Mouse (Mus musculus) hindbrain, embryonic 15.5 days (tissue): ENCODE measurements around the gene Maml1. TPM values are rescaled to one million over a fixed set of nuclear protein-coding genes. Genes with fewer than 3 reads are reported as not detected.

Experiments used
- ATAC-seq: fragments of 200-750 bp; cut with Nextera tagmentation; 2 replicates; pipeline ENCODE4 v1.8.0; 2017; ENCODE audit warnings: low read depth, moderate number of reproducible peaks, moderate TSS enrichment; ENCODE audit not compliant: low FRiP score
- H3K27ac ChIP-seq: fragments of 300-500 bp; sonication (generic); replicated peaks from 2 replicates; pipeline ENCODE4 v1.5.1; 2015; ENCODE audit warnings: mild to moderate bottlenecking, inconsistent platforms
- H3K27me3 ChIP-seq: fragments of 300-500 bp; sonication (generic); 2 replicates; pipeline ENCODE4 v1.6.1; 2015; ENCODE audit warnings: control low read depth, inconsistent platforms
- H3K36me3 ChIP-seq: fragments of 300-500 bp; sonication (generic); 2 replicates; pipeline ENCODE4 v1.6.1; 2015; ENCODE audit warnings: control low read depth, inconsistent platforms
- H3K4me1 ChIP-seq: fragments of 300-500 bp; sonication (generic); replicated peaks from 2 replicates; pipeline ENCODE4 v1.6.1; 2015; ENCODE audit warnings: control low read depth, inconsistent platforms
- H3K4me2 ChIP-seq: fragments of 300-500 bp; sonication (generic); 2 replicates; pipeline ENCODE4 v1.6.1; 2015; ENCODE audit warnings: moderate library complexity, mild to moderate bottlenecking, inconsistent platforms
- H3K4me3 ChIP-seq: fragments of 300-500 bp; sonication (generic); 2 replicates; pipeline ENCODE4 v1.5.1; 2015; ENCODE audit warnings: mild to moderate bottlenecking, inconsistent platforms
- H3K9ac ChIP-seq: fragments of 300-500 bp; sonication (generic); 2 replicates; pipeline ENCODE4 v1.6.1; 2015; ENCODE audit warnings: inconsistent platforms
- H3K9me3 ChIP-seq: fragments of 300-500 bp; sonication (generic); 2 replicates; pipeline ENCODE4 v1.6.1; 2016; ENCODE audit warnings: control low read depth, inconsistent platforms
- WGBS: fragments of 180-500 bp; shearing (Covaris S2); methylation state at CpG from one replicate; pipeline ENCODE4 v1.1.7; 2015; 5-methylcytosine and 5-hydroxymethylcytosine counted together
- polyA plus RNA-seq: library from polyadenylated mRNA; unstranded; fragments of >200 nt; fragmentation: Nextera tagmentation; extraction: Ambion mirVana; gene quantifications from 2 replicates; pipeline ENCODE4 v1.2.1, GENCODE M21; 2015

Gene Maml1
- polyA plus RNA-seq, 1 experiment from 2014 or later, result 3.2 TPM

DNA sequence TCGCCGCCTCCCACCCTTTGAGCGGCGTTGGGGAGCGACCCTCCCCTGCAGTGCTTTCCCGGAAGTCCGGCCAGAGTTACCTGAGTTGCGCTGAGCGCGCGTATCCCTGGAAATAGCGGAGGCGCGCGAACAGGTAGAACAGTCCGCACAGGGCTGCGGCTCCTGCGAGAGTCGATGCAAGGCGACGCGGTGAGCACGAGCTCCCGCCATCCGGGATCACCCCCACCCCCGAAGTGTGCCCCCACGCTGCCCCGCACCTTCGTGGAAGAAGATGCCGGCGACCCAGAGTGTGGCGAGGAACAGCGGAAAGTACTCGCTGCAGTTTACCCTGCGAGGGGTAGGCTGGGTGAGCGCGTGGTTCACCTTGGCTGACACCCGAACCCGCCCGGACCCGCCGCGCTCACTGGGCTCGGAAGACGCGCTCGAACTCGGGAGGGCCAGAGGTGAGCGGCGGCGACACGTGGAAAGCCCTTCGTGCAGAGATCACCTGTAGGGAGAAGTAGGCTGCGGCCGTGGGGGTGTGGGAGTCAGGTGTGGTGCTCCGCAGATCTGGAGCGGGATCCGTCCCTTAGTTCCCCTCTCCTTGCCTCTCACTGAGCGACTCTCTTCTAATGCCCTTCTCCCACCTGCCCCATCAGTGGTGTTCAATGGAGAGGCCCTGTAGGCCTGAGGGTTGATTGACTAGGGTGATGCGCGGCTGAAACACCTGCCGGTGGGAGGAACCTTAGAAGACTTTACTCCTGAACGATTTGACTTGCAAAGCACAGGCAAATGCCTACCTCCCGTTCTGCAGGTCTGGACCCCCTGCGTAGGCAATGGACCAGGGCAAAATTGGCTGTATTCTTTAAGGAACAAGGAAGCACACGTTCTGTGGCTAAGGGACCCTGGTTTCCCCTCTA lies 54.9 kb downstream of the Maml1 start:
- Histone ChIP-seq H3K9ac (peak overlapping the region; percentile 48), H3K4me3 (peak overlapping the region; percentile 61), H3K27me3 (no peaks in the 10 kb centered on the region), H3K4me1 (peaks cover 19% of the 10 kb centered on the region), H3K9me3 (no peaks in the 10 kb centered on the region), H3K4me2 (peak overlapping the region; percentile 96), H3K36me3 (peaks cover 32% of the 10 kb centered on the region), H3K27ac (no peak overlapping the region)
- peak; percentile 45 for ATAC-seq
- WGBS, result 2% methylated on average over 66 of the region's 66 CpGs

DNA sequence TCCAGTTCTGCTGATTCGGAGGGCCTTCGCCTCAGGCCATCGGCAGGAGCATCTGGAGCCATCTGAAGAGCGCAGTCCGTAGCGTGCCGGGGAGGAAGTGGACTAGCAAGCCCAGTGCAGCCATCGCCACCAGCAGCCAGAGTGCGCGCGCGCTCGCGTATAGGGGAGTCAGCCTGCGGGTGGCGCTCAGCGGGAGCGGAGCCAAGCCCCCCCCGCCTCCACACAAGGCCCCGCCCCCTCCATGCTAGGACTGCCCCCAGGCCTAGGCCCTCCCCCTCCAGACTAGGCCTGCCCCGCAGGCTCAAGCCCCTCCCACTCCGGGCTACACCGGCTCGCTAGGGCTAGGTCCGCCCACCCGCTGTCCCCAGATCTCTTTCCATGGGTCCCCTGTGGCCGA lies 55.6 kb downstream of the Maml1 start:
- peaks cover 38% of the 10 kb centered on the region for H3K36me3 ChIP-seq
- no peaks in the 10 kb centered on the region for H3K27me3 ChIP-seq
- no peaks in the 10 kb centered on the region for H3K9me3 ChIP-seq
- peak overlapping the region; percentile 32; the same call in 1 of the 2 replicates for H3K27ac ChIP-seq
- peak overlapping the region; percentile 96 for H3K4me2 ChIP-seq
- peak; percentile 89 for ATAC-seq
- peaks cover 19% of the 10 kb centered on the region for H3K4me1 ChIP-seq
- peak overlapping the region; percentile 61 for H3K4me3 ChIP-seq
- peak overlapping the region; percentile 48 for H3K9ac ChIP-seq
- WGBS, result under 1% methylated on average over 26 of the region's 27 CpGs

DNA sequence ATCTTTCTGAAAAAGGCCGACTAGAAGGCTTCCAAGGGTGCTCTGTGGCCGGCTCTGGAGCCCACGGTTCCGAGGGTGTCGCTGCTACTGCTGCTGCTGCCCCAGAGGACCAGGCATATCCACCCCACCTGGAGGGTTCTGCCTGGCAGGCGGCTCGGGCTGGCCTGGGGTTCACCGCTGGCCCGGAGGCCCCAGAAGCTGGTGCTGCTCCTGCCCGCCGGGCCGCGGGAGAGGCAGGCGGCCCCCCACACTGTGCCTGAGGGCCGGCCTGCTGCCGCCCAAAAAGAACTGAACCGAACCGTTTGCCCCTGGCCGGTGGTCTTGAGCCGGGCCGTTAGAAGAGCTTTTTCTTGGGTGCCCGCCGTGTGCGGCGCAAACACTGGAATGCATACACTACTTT lies 57.5 kb downstream of the Maml1 start:
- H3K4me2 ChIP-seq, result no peak overlapping the region
- H3K9me3 ChIP-seq, result no peaks in the 10 kb centered on the region
- no peak overlapping the region for H3K27ac ChIP-seq
- no peaks in the 10 kb centered on the region for H3K27me3 ChIP-seq
- H3K36me3 ChIP-seq, result peaks cover 40% of the 10 kb centered on the region
- ATAC-seq, result no peak
- WGBS, result 95% methylated on average over 25 of the region's 25 CpGs
- no peak overlapping the region for H3K9ac ChIP-seq
- peaks cover 27% of the 10 kb centered on the region for H3K4me1 ChIP-seq
- H3K4me3 ChIP-seq, result no peak overlapping the region

DNA sequence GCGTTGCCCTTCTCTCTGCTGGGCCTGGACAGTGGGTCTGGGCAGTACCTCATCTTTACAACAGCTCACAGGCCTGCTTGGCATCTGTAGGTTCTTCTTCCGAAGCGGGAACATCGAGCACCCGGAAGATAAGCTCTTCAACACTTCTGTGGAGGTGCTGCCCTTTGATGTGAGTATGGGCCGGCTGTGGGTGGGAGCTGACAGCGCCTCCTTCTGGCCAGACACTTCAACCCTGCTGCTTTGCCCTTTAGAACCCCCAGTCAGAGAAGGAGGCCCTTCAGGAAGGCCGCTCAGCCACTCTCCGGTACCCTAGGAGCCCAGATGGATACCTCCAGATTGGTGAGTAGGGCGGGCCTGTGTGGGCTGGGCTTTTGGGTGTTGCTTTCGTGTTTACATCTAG lies 58.1 kb downstream of the Maml1 start:
- H3K36me3 ChIP-seq, result peaks cover 40% of the 10 kb centered on the region
- no peak overlapping the region for H3K4me2 ChIP-seq
- H3K9me3 ChIP-seq, result no peaks in the 10 kb centered on the region
- 86% methylated on average over 11 of the region's 11 CpGs for WGBS
- no peak for ATAC-seq
- no peak overlapping the region for H3K9ac ChIP-seq
- no peaks in the 10 kb centered on the region for H3K27me3 ChIP-seq
- no peak overlapping the region for H3K27ac ChIP-seq
- H3K4me3 ChIP-seq, result no peak overlapping the region
- peaks cover 33% of the 10 kb centered on the region for H3K4me1 ChIP-seq

DNA sequence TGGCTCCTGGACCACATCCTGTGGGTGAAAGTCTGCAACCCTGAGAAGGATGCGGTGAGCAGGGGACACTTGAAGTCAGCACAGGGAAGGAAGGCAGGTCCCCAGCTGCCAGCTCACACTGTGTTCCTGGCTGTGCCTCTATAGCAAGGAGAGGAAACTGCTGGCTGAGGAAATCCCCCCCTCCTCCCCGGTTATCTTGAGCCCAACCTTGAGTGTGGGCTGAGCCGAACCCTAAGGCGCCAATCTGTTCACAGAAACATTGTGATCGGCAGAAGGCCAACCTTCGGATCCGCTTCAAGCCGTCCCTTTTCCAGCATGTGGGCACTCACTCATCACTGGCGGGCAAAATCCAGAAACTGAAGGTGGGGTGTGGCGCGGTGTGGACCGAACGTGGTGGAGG lies 59.1 kb downstream of the Maml1 start:
- 93% methylated on average over 13 of the region's 13 CpGs for WGBS
- Histone ChIP-seq H3K9me3 (no peaks in the 10 kb centered on the region), H3K27ac (no peak overlapping the region), H3K27me3 (no peaks in the 10 kb centered on the region), H3K9ac (no peak overlapping the region), H3K4me1 (peaks cover 39% of the 10 kb centered on the region), H3K36me3 (peaks cover 40% of the 10 kb centered on the region), H3K4me3 (no peak overlapping the region), H3K4me2 (no peak overlapping the region)
- no peak for ATAC-seq

DNA sequence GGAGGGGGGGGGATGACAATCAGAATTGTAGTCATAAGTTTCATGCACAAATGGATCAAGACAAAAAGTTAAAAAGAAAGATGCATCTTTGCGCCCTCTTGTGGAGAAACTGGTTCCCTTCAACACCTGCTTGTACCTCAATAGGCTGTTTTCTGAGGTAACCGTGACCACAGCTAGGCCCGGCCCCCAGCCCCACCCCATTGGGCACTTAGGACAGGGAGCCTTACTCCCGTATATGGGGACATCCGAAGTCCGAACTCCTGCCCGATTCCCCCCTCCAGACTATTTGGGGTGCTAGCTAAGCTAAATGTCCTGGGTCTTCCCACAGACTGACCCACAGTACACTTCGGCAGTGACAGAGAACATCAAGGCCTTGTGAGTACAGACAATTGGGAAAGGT lies 60.7 kb downstream of the Maml1 start:
- Histone ChIP-seq H3K4me2 (peak overlapping the region; percentile 46), H3K27me3 (no peaks in the 10 kb centered on the region), H3K4me1 (peaks cover 44% of the 10 kb centered on the region), H3K36me3 (peaks cover 43% of the 10 kb centered on the region), H3K9me3 (no peaks in the 10 kb centered on the region), H3K9ac (no peak overlapping the region), H3K27ac (no peak overlapping the region), H3K4me3 (no peak overlapping the region)
- 20% methylated on average over 8 of the region's 8 CpGs for WGBS
- ATAC-seq, result no peak

DNA sequence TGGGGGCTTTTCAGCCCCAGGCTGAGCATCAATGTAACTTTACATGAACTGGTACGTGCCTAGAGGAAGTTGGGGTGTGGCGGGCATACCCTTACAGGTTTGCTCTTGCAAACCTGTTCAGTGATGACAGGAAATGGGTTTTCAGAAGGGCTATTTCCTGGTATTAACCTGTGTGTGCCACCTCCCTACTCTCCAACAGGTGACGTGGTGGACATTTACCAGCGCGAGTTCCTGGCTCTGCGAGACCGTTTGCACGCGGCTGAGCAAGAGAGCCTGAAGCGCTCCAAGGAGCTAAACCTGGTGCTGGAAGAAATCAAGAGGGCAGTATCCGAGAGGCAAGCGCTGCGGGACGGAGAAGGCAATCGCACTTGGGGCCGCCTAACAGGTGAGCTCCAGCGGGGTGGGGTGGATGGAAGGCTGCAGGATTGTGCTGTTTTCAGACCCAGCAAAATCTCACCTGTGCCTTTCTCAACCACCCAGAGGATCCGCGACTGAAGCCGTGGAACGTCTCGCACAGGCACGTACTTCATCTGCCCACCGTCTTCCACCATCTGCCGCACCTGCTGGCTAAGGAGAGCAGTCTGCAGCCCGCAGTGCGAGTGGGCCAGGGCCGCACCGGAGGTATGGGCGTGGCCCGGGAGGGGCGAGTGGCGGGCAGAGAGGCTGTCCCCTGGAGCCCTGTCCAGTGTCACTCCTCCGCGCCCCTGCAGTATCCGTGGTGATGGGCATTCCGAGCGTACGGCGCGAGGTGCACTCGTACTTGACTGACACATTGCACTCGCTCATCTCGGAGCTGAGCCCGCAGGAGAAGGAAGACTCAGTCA lies 61.4 kb downstream of the Maml1 start:
- WGBS, result 30% methylated on average over 45 of the region's 45 CpGs
- ATAC-seq, result no peak
- Histone ChIP-seq H3K9ac (no peak overlapping the region), H3K9me3 (no peaks in the 10 kb centered on the region), H3K4me2 (peak overlapping the region; percentile 46), H3K4me3 (0 out of 2 replicates have a peak overlapping the region, but pooled peaks have one; percentile 5), H3K4me1 (peaks cover 44% of the 10 kb centered on the region), H3K27ac (no peak overlapping the region), H3K27me3 (no peaks in the 10 kb centered on the region), H3K36me3 (peaks cover 43% of the 10 kb centered on the region)

DNA sequence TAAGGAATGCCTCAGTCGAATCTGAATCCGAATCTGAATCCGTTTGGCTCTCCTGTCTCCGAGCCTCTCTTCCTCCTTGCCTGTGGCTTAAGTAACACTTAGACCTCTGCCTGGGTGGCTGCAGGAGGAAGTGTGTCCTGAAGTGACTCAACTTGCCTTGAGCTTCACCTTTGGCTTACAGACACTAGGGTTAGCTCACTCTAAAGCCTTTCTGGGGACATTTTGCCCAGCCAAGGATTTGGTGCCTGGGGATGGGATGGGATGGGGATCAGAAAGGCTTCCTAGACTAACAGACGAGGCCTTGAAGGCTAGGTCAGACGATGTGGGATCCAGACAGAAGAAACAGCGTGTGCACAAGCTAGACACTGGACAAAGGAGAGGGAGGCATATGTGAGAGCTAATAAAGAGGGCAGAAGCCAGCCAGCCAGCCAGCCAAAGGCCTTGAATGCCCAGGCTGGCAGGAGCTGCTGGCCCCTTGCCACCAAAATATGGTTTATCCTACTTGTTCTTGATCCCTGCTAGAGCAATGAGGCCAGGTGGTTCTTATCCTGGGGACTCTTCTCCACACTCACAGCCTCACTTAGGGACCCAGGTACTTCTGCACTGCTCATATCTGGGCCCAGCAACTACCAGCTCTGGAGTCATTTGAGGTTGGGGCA lies 62.7 kb downstream of the Maml1 start:
- Histone ChIP-seq H3K4me3 (no peak overlapping the region), H3K9me3 (no peaks in the 10 kb centered on the region), H3K36me3 (peaks cover 33% of the 10 kb centered on the region), H3K4me2 (no peak overlapping the region), H3K27me3 (no peaks in the 10 kb centered on the region), H3K9ac (no peak overlapping the region), H3K4me1 (peaks cover 44% of the 10 kb centered on the region), H3K27ac (no peak overlapping the region; the same call in 1 of the 2 replicates)
- ATAC-seq, result no peak
- 46% methylated on average over 7 of the region's 7 CpGs for WGBS

DNA sequence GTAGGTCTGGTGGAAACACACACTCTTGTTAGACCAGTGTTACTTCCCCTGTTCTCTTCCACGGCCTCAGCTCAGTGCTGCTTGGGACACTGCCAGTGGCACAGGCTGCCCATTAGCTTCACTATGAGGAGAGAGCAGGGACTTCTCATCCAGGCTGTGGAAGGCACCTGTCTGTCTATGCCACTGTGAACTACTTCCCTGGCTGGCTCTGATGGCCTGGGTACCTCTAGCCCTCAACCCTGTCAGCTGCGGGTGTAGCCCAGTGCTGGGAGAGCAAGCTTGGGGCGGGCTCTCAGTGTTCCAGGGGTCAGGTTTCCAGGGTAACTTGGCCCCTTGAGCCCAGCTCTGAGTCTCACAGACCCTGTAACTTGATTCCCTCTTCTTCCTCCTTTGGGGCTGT lies 63.3 kb downstream of the Maml1 start:
- peaks cover 27% of the 10 kb centered on the region for H3K36me3 ChIP-seq
- no peak overlapping the region for H3K4me3 ChIP-seq
- 25% methylated on average over 3 of the region's 3 CpGs for WGBS
- H3K9me3 ChIP-seq, result no peaks in the 10 kb centered on the region
- peaks cover 49% of the 10 kb centered on the region for H3K4me1 ChIP-seq
- ATAC-seq, result no peak
- H3K27me3 ChIP-seq, result no peaks in the 10 kb centered on the region
- no peak overlapping the region for H3K9ac ChIP-seq
- H3K27ac ChIP-seq, result no peak overlapping the region
- no peak overlapping the region for H3K4me2 ChIP-seq

DNA sequence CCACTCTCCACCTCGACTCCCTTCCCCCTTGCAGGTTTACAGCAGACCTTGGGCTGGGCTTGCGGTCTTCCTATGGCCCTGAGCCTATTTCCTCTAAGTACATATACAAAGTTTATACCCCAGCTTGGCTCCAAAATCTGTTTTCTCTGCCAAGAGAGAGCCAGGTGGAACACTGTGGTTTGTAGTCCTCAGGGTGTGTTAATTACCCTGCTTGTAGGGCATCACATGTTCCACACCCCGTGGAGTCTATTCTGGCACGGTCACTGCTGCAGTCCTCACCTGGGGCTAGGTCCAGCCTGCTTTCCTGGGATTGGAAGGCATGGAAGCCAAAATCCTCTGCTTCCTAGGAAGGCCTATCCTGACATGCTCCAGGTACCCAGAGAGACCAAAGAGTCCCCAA lies 64.4 kb downstream of the Maml1 start:
- peaks cover 17% of the 10 kb centered on the region for H3K36me3 ChIP-seq
- no peaks in the 10 kb centered on the region for H3K27me3 ChIP-seq
- H3K27ac ChIP-seq, result no peak overlapping the region
- H3K4me3 ChIP-seq, result no peak overlapping the region
- no peak overlapping the region for H3K9ac ChIP-seq
- WGBS, result 73% methylated on average over 4 of the region's 4 CpGs
- no peaks in the 10 kb centered on the region for H3K9me3 ChIP-seq
- H3K4me2 ChIP-seq, result peak overlapping the region; percentile 95
- peaks cover 60% of the 10 kb centered on the region for H3K4me1 ChIP-seq
- ATAC-seq, result no peak

DNA sequence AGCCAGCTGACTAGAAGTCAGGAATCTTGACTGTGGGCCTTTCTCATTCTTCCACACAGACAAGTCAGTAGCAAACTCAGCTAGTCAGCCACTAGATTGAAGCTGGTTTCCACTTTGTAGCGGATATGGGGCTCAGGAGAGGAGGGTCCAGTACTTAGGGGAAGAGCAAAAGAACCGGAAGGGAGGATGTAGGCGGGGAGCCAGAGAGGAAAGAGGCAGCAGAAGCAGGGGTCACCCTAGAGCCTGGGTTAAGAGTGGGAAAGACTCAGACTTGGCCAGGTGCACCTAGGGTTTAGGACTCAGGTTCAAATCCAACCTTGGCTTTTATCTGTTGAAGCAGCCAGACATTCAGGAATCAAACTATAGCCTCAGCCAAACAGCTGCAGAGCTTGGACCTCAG lies 64.9 kb downstream of the Maml1 start:
- H3K27me3 ChIP-seq, result no peaks in the 10 kb centered on the region
- peak overlapping the region; percentile 96 for H3K4me3 ChIP-seq
- H3K36me3 ChIP-seq, result peaks cover 12% of the 10 kb centered on the region
- peak overlapping the region; percentile 100; the same call in 1 of the 2 replicates for H3K9ac ChIP-seq
- no peak overlapping the region for H3K27ac ChIP-seq
- peak overlapping the region; percentile 95 for H3K4me2 ChIP-seq
- peaks cover 65% of the 10 kb centered on the region for H3K4me1 ChIP-seq
- no peaks in the 10 kb centered on the region for H3K9me3 ChIP-seq
- ATAC-seq, result no peak
- 78% methylated on average over 3 of the region's 3 CpGs for WGBS
